Mouse (Mus musculus): ENCODE measurements at regions not wholly inside any gene's neighbourhood (a gene's known extent, or its start where the extent isn't known, plus 50 kb on each side); places are given as distances from the start of the nearest gene placed in this dataset.

- Histone ChIP-seq H3K4me1 (replicated peaks; ENCODE audit: control insufficient read depth, insufficient read depth, low read length) (no peaks in the 10 kb centered on the region), H3K27ac (ENCODE audit: low read depth) (no peak overlapping the region), H3K36me3 (ENCODE audit: control insufficient read depth, insufficient read depth, low read length) (no peaks in the 10 kb centered on the region), H3K9ac (ENCODE audit: low read length) (no peak overlapping the region), H3K4me2 (ENCODE audit: low read length) (no peak overlapping the region), H3K27me3 (replicated peaks; ENCODE audit: control insufficient read depth, insufficient read depth, low read length) (no peaks in the 10 kb centered on the region), H3K9me3 (ENCODE audit: control insufficient read depth, low read length) (no peaks in the 10 kb centered on the region), H3K4me3 (ENCODE audit: low read depth, low read length) (no peak overlapping the region)
- 27% methylated on average over 3 of the region's 3 CpGs for WGBS
- 0 out of 2 replicates have a peak, but pooled peaks have one; percentile 19 for ATAC-seq (replicated peaks; ENCODE audit: low FRiP score, low TSS enrichment, low read depth)
- no peak for DNase-seq (ENCODE audit: low spot score)
Observed at GRCm38 (mm10) chr12:26734558-26734897, 265.5 kb downstream of the Cmpk2 start.

GRCm38 (mm10) chr12:26733822-26734557 is 265.0 kb downstream of the Cmpk2 start:
- Histone ChIP-seq H3K36me3 (ENCODE audit: control insufficient read depth, insufficient read depth, low read length) (no peaks in the 10 kb centered on the region), H3K9ac (ENCODE audit: low read length) (no peak overlapping the region), H3K4me1 (replicated peaks; ENCODE audit: control insufficient read depth, insufficient read depth, low read length) (no peaks in the 10 kb centered on the region), H3K9me3 (ENCODE audit: control insufficient read depth, low read length) (no peaks in the 10 kb centered on the region), H3K4me3 (ENCODE audit: low read depth, low read length) (no peak overlapping the region), H3K27ac (ENCODE audit: low read depth) (no peak overlapping the region), H3K27me3 (replicated peaks; ENCODE audit: control insufficient read depth, insufficient read depth, low read length) (no peaks in the 10 kb centered on the region), H3K4me2 (ENCODE audit: low read length) (no peak overlapping the region)
- DNase-seq (ENCODE audit: low spot score) (no peak), ATAC-seq (replicated peaks; ENCODE audit: low FRiP score, low TSS enrichment, low read depth) (peak; percentile 62; the same call in 1 of the 2 replicates)
- WGBS: 29% methylated on average over 4 of the region's 4 CpGs

GRCm38 (mm10) chr12:26723399-26723798 is 254.4 kb downstream of the Cmpk2 start:
- no peak overlapping the region for H3K27ac ChIP-seq (ENCODE audit: low read depth)
- no peaks in the 10 kb centered on the region for H3K4me1 ChIP-seq (replicated peaks; ENCODE audit: control insufficient read depth, insufficient read depth, low read length)
- DNase-seq (ENCODE audit: low spot score) (no peak), ATAC-seq (replicated peaks; ENCODE audit: low FRiP score, low TSS enrichment, low read depth) (no peak)
- H3K27me3 ChIP-seq (replicated peaks; ENCODE audit: control insufficient read depth, insufficient read depth, low read length): no peaks in the 10 kb centered on the region
- WGBS: 6% methylated on average over 1 of the region's 1 CpGs
- H3K9ac ChIP-seq (ENCODE audit: low read length): no peak overlapping the region
- no peak overlapping the region for H3K4me3 ChIP-seq (ENCODE audit: low read depth, low read length)
- H3K9me3 ChIP-seq (ENCODE audit: control insufficient read depth, low read length): 0 out of 2 replicates have a peak, but pooled peaks cover 2% of the 10 kb centered on the region
- H3K36me3 ChIP-seq (ENCODE audit: control insufficient read depth, insufficient read depth, low read length): no peaks in the 10 kb centered on the region
- no peak overlapping the region for H3K4me2 ChIP-seq (ENCODE audit: low read length)

- H3K36me3 ChIP-seq (ENCODE audit: control insufficient read depth, insufficient read depth, low read length): no peaks in the 10 kb centered on the region
- H3K27me3 ChIP-seq (replicated peaks; ENCODE audit: control insufficient read depth, insufficient read depth, low read length): no peaks in the 10 kb centered on the region
- H3K4me1 ChIP-seq (replicated peaks; ENCODE audit: control insufficient read depth, insufficient read depth, low read length): no peaks in the 10 kb centered on the region
- ATAC-seq (replicated peaks; ENCODE audit: low FRiP score, low TSS enrichment, low read depth): no peak
- H3K9ac ChIP-seq (ENCODE audit: low read length): no peak overlapping the region
- H3K4me2 ChIP-seq (ENCODE audit: low read length): no peak overlapping the region
- no peak for DNase-seq (ENCODE audit: low spot score)
- no peaks in the 10 kb centered on the region for H3K9me3 ChIP-seq (ENCODE audit: control insufficient read depth, low read length)
- 69% methylated on average over 1 of the region's 1 CpGs for WGBS
- H3K27ac ChIP-seq (ENCODE audit: low read depth): no peak overlapping the region
- no peak overlapping the region for H3K4me3 ChIP-seq (ENCODE audit: low read depth, low read length)
Observed at GRCm38 (mm10) chr12:26698838-26699237, 229.8 kb downstream of the Cmpk2 start.

- no peak for DNase-seq (ENCODE audit: low spot score)
Observed at GRCm38 (mm10) chr12:26688048-26688447, 219.0 kb downstream of the Cmpk2 start.

GRCm38 (mm10) chr12:26680568-26680947 is 211.6 kb downstream of the Cmpk2 start:
- Histone ChIP-seq H3K4me2 (ENCODE audit: low read length) (no peak overlapping the region), H3K9me3 (ENCODE audit: control insufficient read depth, low read length) (no peaks in the 10 kb centered on the region), H3K27ac (ENCODE audit: low read depth) (no peak overlapping the region), H3K4me3 (ENCODE audit: low read depth, low read length) (no peak overlapping the region), H3K36me3 (ENCODE audit: control insufficient read depth, insufficient read depth, low read length) (no peaks in the 10 kb centered on the region), H3K4me1 (replicated peaks; ENCODE audit: control insufficient read depth, insufficient read depth, low read length) (no peaks in the 10 kb centered on the region), H3K27me3 (replicated peaks; ENCODE audit: control insufficient read depth, insufficient read depth, low read length) (no peaks in the 10 kb centered on the region), H3K9ac (ENCODE audit: low read length) (no peak overlapping the region)
- DNase-seq (ENCODE audit: low spot score) (no peak), ATAC-seq (replicated peaks; ENCODE audit: low FRiP score, low TSS enrichment, low read depth) (no peak)
- 41% methylated on average over 3 of the region's 3 CpGs for WGBS

More at GRCm38 (mm10) chr12:26688048-26688447, 219.0 kb downstream of the Cmpk2 start:
- no peaks in the 10 kb centered on the region for H3K9me3 ChIP-seq (ENCODE audit: control insufficient read depth, low read length)
- no peak for ATAC-seq (replicated peaks; ENCODE audit: low FRiP score, low TSS enrichment, low read depth)
- H3K27me3 ChIP-seq (replicated peaks; ENCODE audit: control insufficient read depth, insufficient read depth, low read length): no peaks in the 10 kb centered on the region
- H3K36me3 ChIP-seq (ENCODE audit: control insufficient read depth, insufficient read depth, low read length): no peaks in the 10 kb centered on the region
- no peaks in the 10 kb centered on the region for H3K4me1 ChIP-seq (replicated peaks; ENCODE audit: control insufficient read depth, insufficient read depth, low read length)
- no peak overlapping the region for H3K27ac ChIP-seq (ENCODE audit: low read depth)
- H3K9ac ChIP-seq (ENCODE audit: low read length): no peak overlapping the region
- 64% methylated on average over 4 of the region's 4 CpGs for WGBS
- no peak overlapping the region for H3K4me3 ChIP-seq (ENCODE audit: low read depth, low read length)
- H3K4me2 ChIP-seq (ENCODE audit: low read length): no peak overlapping the region

GRCm38 (mm10) chr12:26679887-26680567 is 211.0 kb downstream of the Cmpk2 start:
- ATAC-seq (replicated peaks; ENCODE audit: low FRiP score, low TSS enrichment, low read depth) (no peak), DNase-seq (ENCODE audit: low spot score) (no peak)
- Histone ChIP-seq H3K4me2 (ENCODE audit: low read length) (no peak overlapping the region), H3K27me3 (replicated peaks; ENCODE audit: control insufficient read depth, insufficient read depth, low read length) (no peaks in the 10 kb centered on the region), H3K4me1 (replicated peaks; ENCODE audit: control insufficient read depth, insufficient read depth, low read length) (no peaks in the 10 kb centered on the region), H3K4me3 (ENCODE audit: low read depth, low read length) (no peak overlapping the region), H3K9me3 (ENCODE audit: control insufficient read depth, low read length) (no peaks in the 10 kb centered on the region), H3K27ac (ENCODE audit: low read depth) (no peak overlapping the region), H3K9ac (ENCODE audit: low read length) (no peak overlapping the region), H3K36me3 (ENCODE audit: control insufficient read depth, insufficient read depth, low read length) (no peaks in the 10 kb centered on the region)
- whole genome bisulfite sequencing: 70% methylated on average over 9 of the region's 9 CpGs

- DNase-seq (ENCODE audit: low spot score) (no peak), ATAC-seq (replicated peaks; ENCODE audit: low FRiP score, low TSS enrichment, low read depth) (no peak)
- no peak overlapping the region for H3K27ac ChIP-seq (ENCODE audit: low read depth)
- no peak overlapping the region for H3K4me2 ChIP-seq (ENCODE audit: low read length)
- no peaks in the 10 kb centered on the region for H3K36me3 ChIP-seq (ENCODE audit: control insufficient read depth, insufficient read depth, low read length)
- no peak overlapping the region for H3K4me3 ChIP-seq (ENCODE audit: low read depth, low read length)
- no peak overlapping the region for H3K9ac ChIP-seq (ENCODE audit: low read length)
- no peaks in the 10 kb centered on the region for H3K9me3 ChIP-seq (ENCODE audit: control insufficient read depth, low read length)
- no peaks in the 10 kb centered on the region for H3K27me3 ChIP-seq (replicated peaks; ENCODE audit: control insufficient read depth, insufficient read depth, low read length)
- 68% methylated on average over 4 of the region's 4 CpGs for WGBS
- no peaks in the 10 kb centered on the region for H3K4me1 ChIP-seq (replicated peaks; ENCODE audit: control insufficient read depth, insufficient read depth, low read length)
Observed at GRCm38 (mm10) chr12:26665466-26665865, 196.5 kb downstream of the Cmpk2 start.

GRCm38 (mm10) chr12:26654251-26654650 is 185.2 kb downstream of the Cmpk2 start:
- ATAC-seq (replicated peaks; ENCODE audit: low FRiP score, low TSS enrichment, low read depth): no peak
- WGBS: 91% methylated on average over 2 of the region's 2 CpGs
- H3K4me1 ChIP-seq (replicated peaks; ENCODE audit: control insufficient read depth, insufficient read depth, low read length): no peaks in the 10 kb centered on the region

More at GRCm38 (mm10) chr12:26654251-26654650, 185.2 kb downstream of the Cmpk2 start:
- Histone ChIP-seq H3K36me3 (ENCODE audit: control insufficient read depth, insufficient read depth, low read length) (no peaks in the 10 kb centered on the region), H3K9me3 (ENCODE audit: control insufficient read depth, low read length) (no peaks in the 10 kb centered on the region), H3K4me3 (ENCODE audit: low read depth, low read length) (no peak overlapping the region), H3K27ac (ENCODE audit: low read depth) (no peak overlapping the region), H3K27me3 (replicated peaks; ENCODE audit: control insufficient read depth, insufficient read depth, low read length) (no peaks in the 10 kb centered on the region), H3K9ac (ENCODE audit: low read length) (no peak overlapping the region), H3K4me2 (ENCODE audit: low read length) (no peak overlapping the region)
- no peak for DNase-seq (ENCODE audit: low spot score)
